Mouse (Mus musculus): ENCODE results near the gene Klf8. TPM values are rescaled to one million over a fixed set of nuclear protein-coding genes. Genes with fewer than 3 reads are reported as not detected.
"Not testable (repeated sequence)": the region's sequence is repeated elsewhere in the genome, so short reads cannot be mapped to it uniquely, and the experiment has no call there.

Gene Klf8
- polyA plus RNA-seq (2014; fragmentation: Nextera tagmentation; extraction: Ambion mirVana) = 0.56 and 0.70 TPM in 2 replicates

DNA sequence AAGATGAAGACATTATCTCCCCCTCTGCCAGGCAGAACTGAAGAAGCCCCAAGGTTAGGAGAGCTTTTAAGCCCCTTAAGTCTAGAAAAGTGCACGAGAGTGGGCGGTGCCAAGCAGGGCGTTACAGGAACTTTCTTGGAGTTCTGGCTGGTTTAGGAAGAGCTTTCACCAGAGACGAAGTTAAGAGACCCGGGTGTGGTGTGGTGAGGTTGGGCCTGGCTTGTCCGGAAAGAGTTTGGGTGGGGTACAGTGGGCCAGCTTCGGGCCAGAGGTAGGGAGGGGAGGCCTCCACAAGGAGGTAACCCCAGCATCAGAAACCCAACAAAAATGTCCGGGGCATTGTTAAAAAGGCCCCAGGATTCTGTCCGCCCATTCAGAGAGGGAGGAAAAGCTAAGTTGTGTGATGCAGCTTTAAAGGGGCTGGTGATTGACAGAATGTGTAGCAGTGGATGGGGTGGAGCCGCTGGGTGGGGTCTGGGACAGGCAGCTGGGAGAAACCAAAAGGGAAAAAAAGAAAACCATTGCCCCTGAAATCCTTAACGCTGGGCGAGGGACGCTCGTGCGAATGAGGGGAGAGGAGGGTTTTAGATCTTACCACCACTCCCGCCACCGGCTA is at the start of gene Klf8:
Klf8 (plus strand) TSS at position 163 of the 616 bp plus-strand sequence.
- ATAC-seq (replicated peaks; ENCODE audit: low FRiP score) (peak; percentile 75), DNase-seq (ENCODE audit: low spot score) (no peak)
- H3K9ac ChIP-seq (ENCODE audit: low read depth, low read length) = peak within 1 kb of the TSS; percentile 48; the same call in 1 of the 2 replicates

DNA sequence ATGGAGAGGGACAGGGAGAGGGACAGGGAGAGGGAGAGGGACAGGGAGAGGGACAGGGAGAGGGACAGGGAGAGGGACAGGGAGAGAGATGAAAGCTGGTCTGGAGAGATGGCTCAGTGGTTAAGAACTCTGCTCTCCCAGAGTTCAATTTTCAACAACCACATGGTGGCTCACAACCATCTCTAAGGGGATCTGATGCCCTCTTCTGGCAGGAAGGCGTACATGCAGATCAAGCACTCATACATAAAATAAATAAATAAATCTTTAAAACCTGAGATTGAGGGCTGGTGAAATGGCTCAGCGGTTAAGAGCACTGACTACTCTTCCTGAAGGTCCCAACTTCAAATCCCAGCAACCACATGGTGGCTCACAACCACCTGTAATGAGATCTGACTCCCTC is 38.1 kb upstream of the Klf8 start:
- not testable (repeated sequence) for H3K27ac ChIP-seq (ENCODE audit: low read depth, low read length); H3K9ac ChIP-seq (ENCODE audit: low read depth, low read length); DNase-seq (ENCODE audit: low spot score); ATAC-seq (replicated peaks; ENCODE audit: low FRiP score); H3K36me3 ChIP-seq (ENCODE audit: control insufficient read depth, insufficient read depth, low read length); H3K4me1 ChIP-seq (replicated peaks; ENCODE audit: control insufficient read depth, insufficient read depth, low read length); H3K4me3 ChIP-seq (ENCODE audit: low read depth, low read length); H3K27me3 ChIP-seq (replicated peaks; ENCODE audit: control insufficient read depth, insufficient read depth, low read length); H3K4me2 ChIP-seq; H3K9me3 ChIP-seq (ENCODE audit: control insufficient read depth, low read length)
- 81% methylated on average over 2 of the region's 2 CpGs for WGBS

More for the DNA sequence above, at the start of gene Klf8:
- Histone ChIP-seq H3K27ac (ENCODE audit: low read depth, low read length) (no peak within 1 kb of the TSS), H3K4me1 (replicated peaks; ENCODE audit: control insufficient read depth, insufficient read depth, low read length) (no peaks in the 10 kb centered on the region), H3K9me3 (ENCODE audit: control insufficient read depth, low read length) (no peaks in the 10 kb centered on the region), H3K4me2 (peak within 1 kb of the TSS; percentile 77), H3K36me3 (ENCODE audit: control insufficient read depth, insufficient read depth, low read length) (no peaks in the 10 kb centered on the region), H3K27me3 (replicated peaks; ENCODE audit: control insufficient read depth, insufficient read depth, low read length) (0 out of 2 replicates have a peak, but pooled peaks cover 3% of the 10 kb centered on the region), H3K4me3 (ENCODE audit: low read depth, low read length) (peak within 1 kb of the TSS; percentile 60)
- WGBS = 19% methylated on average over 17 of the region's 17 CpGs

DNA sequence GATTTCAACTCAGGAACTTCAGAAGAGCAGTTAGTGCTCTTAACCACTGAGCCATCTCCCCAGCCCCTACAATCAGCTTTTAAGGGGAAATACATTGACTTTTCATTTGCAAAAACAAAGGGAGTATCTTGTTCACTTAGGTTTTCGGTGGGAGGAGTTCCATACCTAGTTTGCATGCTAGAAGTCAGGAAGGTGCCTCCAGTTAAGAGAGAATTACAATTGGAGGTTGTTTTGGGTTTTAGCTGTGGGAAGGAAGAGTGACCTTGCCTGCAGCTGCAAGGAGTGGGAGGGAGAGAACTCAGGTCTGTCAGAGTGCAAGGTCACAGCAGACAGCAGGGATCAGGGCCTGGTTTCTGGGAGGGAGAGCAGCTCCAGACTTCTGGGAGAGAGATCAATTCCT is 26.2 kb upstream of the Klf8 start:
- ATAC-seq (replicated peaks; ENCODE audit: low FRiP score) = no peak
- no peaks in the 10 kb centered on the region for H3K27me3 ChIP-seq (replicated peaks; ENCODE audit: control insufficient read depth, insufficient read depth, low read length)
- no peaks in the 10 kb centered on the region for H3K9me3 ChIP-seq (ENCODE audit: control insufficient read depth, low read length)
- no peak overlapping the region for H3K27ac ChIP-seq (ENCODE audit: low read depth, low read length)
- no peak overlapping the region for H3K4me3 ChIP-seq (ENCODE audit: low read depth, low read length)
- no peaks in the 10 kb centered on the region for H3K36me3 ChIP-seq (ENCODE audit: control insufficient read depth, insufficient read depth, low read length)
- 81% methylated on average over 1 of the region's 1 CpGs for WGBS
- H3K4me2 ChIP-seq = no peak overlapping the region
- no peak overlapping the region for H3K9ac ChIP-seq (ENCODE audit: low read depth, low read length)
- H3K4me1 ChIP-seq (replicated peaks; ENCODE audit: control insufficient read depth, insufficient read depth, low read length) = no peaks in the 10 kb centered on the region
- no peak for DNase-seq (ENCODE audit: low spot score)

DNA sequence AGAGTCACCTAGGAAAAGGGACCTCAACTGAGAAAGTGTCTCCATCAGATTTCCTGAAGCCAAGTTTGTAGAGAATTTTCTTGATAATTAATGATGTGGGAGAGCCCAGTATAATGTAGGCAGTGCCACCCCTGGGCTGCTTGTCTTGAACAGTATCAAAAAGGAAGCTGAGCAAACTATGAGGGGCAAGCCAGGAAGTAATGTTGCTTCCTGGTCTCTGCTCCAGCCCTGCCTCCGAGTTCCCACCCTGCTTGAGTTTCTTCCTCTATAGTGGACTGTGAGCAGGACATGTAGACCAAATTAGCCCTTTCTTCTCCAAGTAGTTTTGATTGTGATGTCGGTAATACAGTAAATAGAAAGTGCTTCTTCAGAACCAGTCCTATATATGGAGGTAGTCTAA is 6.0 kb upstream of the Klf8 start:
- 38% methylated on average over 2 of the region's 2 CpGs for WGBS
- Histone ChIP-seq H3K27me3 (replicated peaks; ENCODE audit: control insufficient read depth, insufficient read depth, low read length) (no peaks in the 10 kb centered on the region), H3K4me1 (replicated peaks; ENCODE audit: control insufficient read depth, insufficient read depth, low read length) (no peaks in the 10 kb centered on the region), H3K27ac (ENCODE audit: low read depth, low read length) (no peak overlapping the region), H3K4me2 (no peak overlapping the region), H3K36me3 (ENCODE audit: control insufficient read depth, insufficient read depth, low read length) (no peaks in the 10 kb centered on the region), H3K4me3 (ENCODE audit: low read depth, low read length) (no peak overlapping the region), H3K9me3 (ENCODE audit: control insufficient read depth, low read length) (no peaks in the 10 kb centered on the region), H3K9ac (ENCODE audit: low read depth, low read length) (no peak overlapping the region)
- no peak for ATAC-seq (replicated peaks; ENCODE audit: low FRiP score)
- DNase-seq (ENCODE audit: low spot score) = no peak

DNA sequence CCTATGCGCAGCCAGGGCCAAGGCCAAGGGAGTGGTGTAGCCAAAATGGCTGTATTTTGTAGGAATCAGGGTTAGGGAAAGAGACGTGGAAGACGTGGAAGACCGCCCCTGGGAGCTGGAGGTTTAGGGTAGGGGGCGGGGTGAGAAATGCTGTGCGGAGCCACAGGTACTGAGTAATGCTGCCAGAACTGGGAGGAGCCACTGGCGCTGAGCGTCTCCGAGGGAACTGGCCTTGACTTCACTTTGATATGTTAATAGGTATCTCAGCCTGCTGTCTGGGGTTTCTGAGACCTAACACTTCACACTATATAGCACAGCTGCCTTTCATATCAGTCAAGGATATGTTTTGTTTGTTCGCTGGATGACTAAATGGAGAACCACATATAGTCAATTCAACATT is 4.0 kb upstream of the Klf8 start:
- Histone ChIP-seq H3K27ac (ENCODE audit: low read depth, low read length) (no peak overlapping the region), H3K9ac (ENCODE audit: low read depth, low read length) (no peak overlapping the region), H3K36me3 (ENCODE audit: control insufficient read depth, insufficient read depth, low read length) (no peaks in the 10 kb centered on the region), H3K4me2 (no peak overlapping the region), H3K4me3 (ENCODE audit: low read depth, low read length) (no peak overlapping the region), H3K9me3 (ENCODE audit: control insufficient read depth, low read length) (no peaks in the 10 kb centered on the region), H3K27me3 (replicated peaks; ENCODE audit: control insufficient read depth, insufficient read depth, low read length) (0 out of 2 replicates have a peak, but pooled peaks cover 3% of the 10 kb centered on the region), H3K4me1 (replicated peaks; ENCODE audit: control insufficient read depth, insufficient read depth, low read length) (no peaks in the 10 kb centered on the region)
- 22% methylated on average over 10 of the region's 10 CpGs for WGBS
- no peak for ATAC-seq (replicated peaks; ENCODE audit: low FRiP score)
- DNase-seq (ENCODE audit: low spot score) = no peak

DNA sequence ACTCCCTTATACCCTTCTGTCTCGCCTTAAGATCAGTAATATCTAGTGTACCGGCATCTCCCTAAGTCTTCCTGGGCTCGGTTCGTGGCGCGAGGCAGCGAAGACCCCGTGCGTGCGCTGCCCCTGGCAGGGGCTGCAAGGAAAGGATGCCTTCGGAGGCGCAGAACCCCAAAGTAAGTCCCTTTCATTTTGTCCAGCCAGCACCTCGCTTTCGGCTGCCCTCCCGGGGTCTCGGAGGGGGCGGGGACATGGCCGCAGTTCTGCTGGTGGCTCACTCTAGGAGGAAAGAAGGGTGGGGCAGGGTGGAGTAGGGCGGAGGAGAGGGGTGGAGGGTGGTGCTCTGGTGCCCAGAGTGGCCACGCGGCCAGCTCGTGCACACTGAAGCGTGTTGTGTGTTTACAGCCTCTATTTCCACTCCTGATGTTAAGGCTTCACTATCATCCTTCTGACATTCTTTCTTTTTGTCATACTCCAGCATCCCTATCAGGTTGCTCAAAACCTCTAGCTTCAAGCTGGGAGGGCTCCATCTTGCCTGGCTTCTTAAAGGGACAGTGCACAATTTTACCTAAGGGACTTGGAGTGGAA is 746 bp downstream of the Klf8 start:
- H3K4me3 ChIP-seq (ENCODE audit: low read depth, low read length) = peak overlapping the region; percentile 60
- H3K9me3 ChIP-seq (ENCODE audit: control insufficient read depth, low read length) = no peaks in the 10 kb centered on the region
- H3K4me1 ChIP-seq (replicated peaks; ENCODE audit: control insufficient read depth, insufficient read depth, low read length) = no peaks in the 10 kb centered on the region
- H3K27ac ChIP-seq (ENCODE audit: low read depth, low read length) = no peak overlapping the region
- no peaks in the 10 kb centered on the region for H3K36me3 ChIP-seq (ENCODE audit: control insufficient read depth, insufficient read depth, low read length)
- WGBS = 17% methylated on average over 23 of the region's 23 CpGs
- ATAC-seq (replicated peaks; ENCODE audit: low FRiP score) = peak; percentile 94
- H3K4me2 ChIP-seq = peak overlapping the region; percentile 77
- H3K27me3 ChIP-seq (replicated peaks; ENCODE audit: control insufficient read depth, insufficient read depth, low read length) = 0 out of 2 replicates have a peak, but pooled peaks cover 3% of the 10 kb centered on the region
- DNase-seq (ENCODE audit: low spot score) = peak; percentile 43
- H3K9ac ChIP-seq (ENCODE audit: low read depth, low read length) = peak overlapping the region; percentile 48; the same call in 1 of the 2 replicates

DNA sequence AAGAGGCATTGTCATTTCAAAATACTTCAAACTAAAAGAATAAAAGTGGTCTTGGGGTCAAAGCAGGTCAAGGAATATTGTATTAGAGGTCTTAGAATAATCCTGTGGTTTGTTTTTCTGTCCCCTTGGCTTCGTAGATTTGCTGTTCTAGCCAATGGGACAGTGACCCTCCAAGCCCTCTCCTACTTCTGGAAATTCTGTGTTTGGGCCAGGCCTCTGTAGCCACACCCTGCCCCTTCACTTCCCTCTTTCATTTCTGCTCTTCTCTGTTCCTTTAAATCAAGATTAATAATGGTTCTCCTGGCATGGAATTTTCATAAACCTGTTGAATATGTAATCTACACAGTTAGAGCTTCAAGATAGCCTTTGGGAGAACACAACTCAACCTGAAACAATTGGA is 17.0 kb downstream of the Klf8 start:
- no peak overlapping the region for H3K27ac ChIP-seq (ENCODE audit: low read depth, low read length)
- H3K4me2 ChIP-seq = no peak overlapping the region
- H3K4me3 ChIP-seq (ENCODE audit: low read depth, low read length) = no peak overlapping the region
- H3K9ac ChIP-seq (ENCODE audit: low read depth, low read length) = no peak overlapping the region
- no peaks in the 10 kb centered on the region for H3K27me3 ChIP-seq (replicated peaks; ENCODE audit: control insufficient read depth, insufficient read depth, low read length)
- ATAC-seq (replicated peaks; ENCODE audit: low FRiP score) (no peak), DNase-seq (ENCODE audit: low spot score) (no peak)
- WGBS = 92% methylated on average over 1 of the region's 1 CpGs
- no peaks in the 10 kb centered on the region for H3K4me1 ChIP-seq (replicated peaks; ENCODE audit: control insufficient read depth, insufficient read depth, low read length)
- no peaks in the 10 kb centered on the region for H3K36me3 ChIP-seq (ENCODE audit: control insufficient read depth, insufficient read depth, low read length)
- no peaks in the 10 kb centered on the region for H3K9me3 ChIP-seq (ENCODE audit: control insufficient read depth, low read length)

DNA sequence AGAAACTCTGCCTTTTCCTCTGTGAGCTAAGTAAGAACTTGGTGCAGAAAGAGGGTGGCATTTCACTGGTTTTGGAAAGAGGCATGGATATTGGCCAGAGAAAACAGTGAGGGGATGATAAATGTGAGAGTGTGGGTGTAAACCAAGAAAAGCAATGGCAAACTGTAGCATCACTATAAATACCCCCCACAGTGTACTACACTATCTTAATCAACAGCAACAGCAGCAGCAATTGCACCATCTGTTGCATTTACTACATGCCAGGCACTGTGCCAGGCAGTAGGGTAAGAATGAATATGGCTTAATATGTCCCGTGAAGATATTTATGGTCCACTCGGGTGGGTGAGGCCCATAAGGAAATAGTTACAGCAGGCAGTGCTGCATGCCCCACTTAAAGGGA is 18.2 kb downstream of the Klf8 start:
- no peaks in the 10 kb centered on the region for H3K36me3 ChIP-seq (ENCODE audit: control insufficient read depth, insufficient read depth, low read length)
- H3K4me2 ChIP-seq = no peak overlapping the region
- H3K27ac ChIP-seq (ENCODE audit: low read depth, low read length) = no peak overlapping the region
- H3K9ac ChIP-seq (ENCODE audit: low read depth, low read length) = no peak overlapping the region
- ATAC-seq (replicated peaks; ENCODE audit: low FRiP score) = no peak
- H3K4me1 ChIP-seq (replicated peaks; ENCODE audit: control insufficient read depth, insufficient read depth, low read length) = no peaks in the 10 kb centered on the region
- no peaks in the 10 kb centered on the region for H3K27me3 ChIP-seq (replicated peaks; ENCODE audit: control insufficient read depth, insufficient read depth, low read length)
- WGBS = 88% methylated on average over 2 of the region's 2 CpGs
- H3K4me3 ChIP-seq (ENCODE audit: low read depth, low read length) = no peak overlapping the region
- no peak for DNase-seq (ENCODE audit: low spot score)
- no peaks in the 10 kb centered on the region for H3K9me3 ChIP-seq (ENCODE audit: control insufficient read depth, low read length)

DNA sequence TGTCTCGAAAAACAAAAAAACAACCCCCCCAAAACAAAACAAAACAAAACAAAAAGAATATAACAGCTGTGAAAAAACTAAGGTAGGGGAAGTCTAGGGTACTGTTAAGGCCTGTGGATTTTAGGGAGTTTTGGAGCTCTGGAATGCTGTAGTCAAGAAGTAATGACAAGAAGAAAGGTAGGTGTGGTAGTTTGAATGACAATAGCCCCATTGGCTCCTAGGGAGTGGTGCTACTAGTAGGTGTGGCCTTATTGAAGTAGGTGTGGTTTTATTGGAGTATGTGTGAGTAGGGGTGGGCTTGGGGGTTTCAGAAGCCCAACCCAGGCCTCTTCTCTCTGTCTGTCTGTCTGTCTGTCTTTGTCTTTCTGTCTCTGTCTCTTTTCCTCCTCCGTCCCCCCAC is 44.9 kb downstream of the Klf8 start:
- 71% methylated on average over 2 of the region's 2 CpGs for WGBS
- Histone ChIP-seq H3K27me3 (replicated peaks; ENCODE audit: control insufficient read depth, insufficient read depth, low read length) (no peaks in the 10 kb centered on the region), H3K27ac (ENCODE audit: low read depth, low read length) (no peak overlapping the region), H3K36me3 (ENCODE audit: control insufficient read depth, insufficient read depth, low read length) (no peaks in the 10 kb centered on the region), H3K4me1 (replicated peaks; ENCODE audit: control insufficient read depth, insufficient read depth, low read length) (no peaks in the 10 kb centered on the region), H3K4me3 (ENCODE audit: low read depth, low read length) (no peak overlapping the region), H3K4me2 (no peak overlapping the region), H3K9ac (ENCODE audit: low read depth, low read length) (no peak overlapping the region), H3K9me3 (ENCODE audit: control insufficient read depth, low read length) (no peaks in the 10 kb centered on the region)
- ATAC-seq (replicated peaks; ENCODE audit: low FRiP score) (no peak), DNase-seq (ENCODE audit: low spot score) (no peak)

All from liver, embryonic 11.5 days (tissue).